Mouse (Mus musculus) bone marrow, adult 2 months (tissue): ENCODE data around the gene Stxbp3. TPM values are rescaled to one million over a fixed set of nuclear protein-coding genes. Genes with fewer than 3 reads are reported as not detected.
A peak's percentile ranks its signal among the peaks of the same experiment; 100 is the strongest.

Source experiments
- H3K27ac ChIP-seq: fragments of 200-500 bp; 2 replicates; pipeline ENCODE4 v1.5.1; 2012; ENCODE audit warnings: low read depth, mild to moderate bottlenecking, control low read depth, inconsistent platforms, low read length; ENCODE audit not compliant: control insufficient read depth, poor library complexity, insufficient read depth
- H3K4me1 ChIP-seq: fragments of 200-500 bp; 2 replicates; pipeline ENCODE4 v1.6.1; 2011; ENCODE audit warnings: low read length; ENCODE audit not compliant: control insufficient read depth, insufficient read depth
- H3K4me3 ChIP-seq: fragments of 200-500 bp; replicated peaks from 2 replicates; pipeline ENCODE3; 2011; ENCODE audit warnings: mild to moderate bottlenecking, low read depth, low read length, control low read depth; ENCODE audit not compliant: control insufficient read depth
- CTCF ChIP-seq: fragments of 200-500 bp; IDR thresholded peaks from 2 replicates; pipeline ENCODE4 v1.5.1; 2011; ENCODE audit warnings: low read length, control low read depth; ENCODE audit not compliant: control insufficient read depth, insufficient read depth
- POLR2A ChIP-seq: fragments of 200-500 bp; IDR thresholded peaks from 2 replicates; pipeline ENCODE4 v1.6.1; 2011; ENCODE audit warnings: low read depth, mild to moderate bottlenecking, control low read depth, low read length, borderline replicate concordance; ENCODE audit not compliant: control insufficient read depth
- WGBS: fragments of 180-500 bp; shearing (Covaris S2); methylation state at CpG from one replicate; pipeline ENCODE4 v1.1.7; 2018; 5-methylcytosine and 5-hydroxymethylcytosine counted together
- polyA plus RNA-seq: library from polyadenylated mRNA; stranded (reverse); fragments of >200 nt; gene quantifications from 2 replicates; pipeline ENCODE4 v1.2.4, GENCODE M21; 2011; ENCODE audit warnings: low replicate concordance; ENCODE audit not compliant: missing spikeins, insufficient read depth, insufficient read length

The Stxbp3 gene
- polyA plus RNA-seq, 1 experiment = 11.0 TPM

DNA sequence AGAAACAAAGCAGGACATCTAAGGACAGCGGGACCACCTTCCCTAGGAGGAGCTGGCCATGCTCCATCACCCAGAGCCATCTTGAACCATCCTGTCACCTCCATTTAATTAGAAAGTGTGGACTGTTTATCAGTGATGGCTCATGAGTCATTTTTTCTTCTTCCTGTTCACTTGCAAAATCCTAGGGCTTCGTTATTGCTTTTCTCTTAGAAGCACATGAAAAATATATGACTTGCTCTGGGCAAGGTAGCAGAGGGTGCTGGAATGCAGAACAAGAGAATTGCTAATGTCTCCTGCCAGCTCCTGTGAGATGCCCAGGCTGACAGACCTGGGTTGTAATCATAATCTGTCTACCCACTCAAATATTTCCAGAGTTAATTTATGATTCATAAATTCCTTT is 20.5 kb upstream of the Stxbp3 start:
- no peak overlapping the region for H3K27ac ChIP-seq
- 41% methylated on average over 2 of the region's 2 CpGs for WGBS
- no peaks in the 10 kb centered on the region; the same call in 1 of the 2 replicates for H3K4me1 ChIP-seq
- no peak for TF ChIP-seq POLR2A
- no peak for TF ChIP-seq CTCF
- no peak overlapping the region for H3K4me3 ChIP-seq

DNA sequence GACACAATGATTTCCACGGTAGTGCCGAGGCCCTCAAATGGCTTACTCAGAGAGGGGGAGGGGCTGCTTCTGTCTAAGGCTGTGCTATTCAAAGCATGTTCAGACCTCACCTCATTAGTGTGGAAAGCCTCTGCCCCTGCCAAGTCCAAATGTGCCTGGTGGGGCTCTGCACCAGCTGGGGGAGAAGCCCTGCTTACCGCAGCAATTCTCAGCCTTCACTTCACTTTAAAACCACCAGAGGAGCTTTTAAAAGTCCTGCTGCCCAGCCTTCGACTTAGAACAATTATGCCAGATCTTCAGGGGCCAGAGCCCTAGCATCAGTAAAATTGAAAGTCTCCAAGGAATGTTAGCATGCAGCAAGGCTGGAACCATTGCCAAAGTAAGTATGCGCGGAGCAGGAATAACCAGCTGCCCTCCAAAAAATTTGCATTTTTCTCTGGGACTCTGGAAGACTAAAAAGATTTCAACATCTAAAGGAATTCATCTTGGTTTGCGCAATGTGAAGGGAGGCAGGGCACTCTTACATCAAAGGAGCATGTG is 18.0 kb upstream of the Stxbp3 start:
- 69% methylated on average over 7 of the region's 7 CpGs for WGBS
- Histone ChIP-seq H3K4me3 (no peak overlapping the region), H3K4me1 (no peaks in the 10 kb centered on the region), H3K27ac (no peak overlapping the region)
- TF ChIP-seq POLR2A (no peak), CTCF (no peak)

DNA sequence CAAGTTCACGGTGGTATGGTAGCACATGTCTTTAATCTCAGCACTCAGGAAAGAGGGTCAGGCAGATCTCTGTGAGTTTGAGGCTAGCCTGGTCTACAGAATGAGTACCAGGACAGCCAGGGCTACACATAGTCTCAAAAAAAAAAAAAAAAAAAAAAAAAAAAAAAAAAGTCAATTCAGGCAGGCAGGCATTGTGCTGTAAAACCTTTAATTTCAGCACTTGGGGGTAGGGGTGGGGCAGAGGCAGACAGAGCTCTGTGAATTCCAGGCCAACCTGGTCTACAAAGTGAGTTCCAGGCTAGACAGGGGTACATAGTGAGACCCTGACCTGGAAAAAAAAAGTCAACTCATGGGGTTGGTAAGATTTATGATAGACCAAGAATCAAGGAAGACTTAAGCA is 17.4 kb upstream of the Stxbp3 start:
- H3K4me1 ChIP-seq = no peaks in the 10 kb centered on the region
- 81% methylated on average over 1 of the region's 1 CpGs for WGBS
- H3K27ac ChIP-seq = no peak overlapping the region
- TF ChIP-seq CTCF (no peak), POLR2A (no peak)
- no peak overlapping the region for H3K4me3 ChIP-seq

DNA sequence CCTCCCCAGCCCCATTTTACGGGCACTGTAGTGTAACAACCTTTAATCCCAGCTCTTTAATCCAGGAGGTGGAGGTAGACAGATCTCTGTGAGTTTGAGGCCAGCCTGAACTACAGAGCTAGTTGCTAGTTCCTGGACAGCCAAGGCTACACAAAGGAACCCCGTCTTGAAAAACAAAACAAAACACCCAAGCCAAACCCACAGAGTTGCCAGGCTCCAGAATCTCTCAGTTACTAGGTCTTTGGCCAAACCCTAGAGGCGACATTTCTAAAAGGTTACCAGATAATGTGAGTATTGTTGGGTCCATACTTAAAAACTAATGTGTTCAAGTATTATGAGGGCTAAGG is 16.8 kb upstream of the Stxbp3 start:
- WGBS = 41% methylated on average over 3 of the region's 3 CpGs
- TF ChIP-seq POLR2A (no peak), CTCF (no peak)
- no peak overlapping the region for H3K4me3 ChIP-seq
- no peak overlapping the region for H3K27ac ChIP-seq
- no peaks in the 10 kb centered on the region for H3K4me1 ChIP-seq

DNA sequence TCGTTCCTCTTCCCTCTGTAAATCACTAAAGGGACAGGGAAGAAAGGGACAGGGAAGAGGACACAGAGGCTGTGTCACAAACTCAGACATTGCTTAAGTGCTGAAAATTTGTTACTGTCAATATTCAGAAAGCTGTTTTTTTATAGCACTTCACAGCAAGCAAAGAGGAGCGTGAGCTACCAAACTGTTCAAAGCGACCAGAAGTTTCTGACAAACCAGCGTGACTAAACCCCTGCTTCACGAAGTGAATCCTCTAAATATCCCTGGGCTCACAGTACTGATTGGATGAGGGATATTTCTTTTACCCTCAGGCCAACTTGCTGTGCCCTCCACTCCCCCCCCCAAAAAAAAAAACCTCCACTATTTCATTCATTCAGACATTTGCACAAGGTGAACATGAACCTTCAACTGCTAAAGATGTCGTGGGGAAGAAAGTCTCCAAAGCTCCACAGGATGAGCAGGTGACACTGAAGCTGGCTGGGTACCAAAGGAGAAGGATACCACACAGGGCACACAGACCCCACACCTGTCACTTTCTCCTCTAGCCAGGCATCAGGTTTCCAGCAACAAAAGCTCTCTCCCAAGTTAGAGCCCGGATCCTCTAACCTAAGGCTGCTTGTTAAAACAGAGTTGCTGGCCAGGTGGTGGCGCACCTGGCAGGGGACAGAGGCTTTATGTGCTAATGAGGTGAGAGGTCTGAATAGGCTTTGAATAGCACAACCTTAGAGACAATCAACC is 16.2 kb upstream of the Stxbp3 start:
- 69% methylated on average over 8 of the region's 8 CpGs for WGBS
- no peak for TF ChIP-seq POLR2A
- peak; percentile 48; the same call in 1 of the 2 replicates for TF ChIP-seq CTCF
- H3K27ac ChIP-seq = no peak overlapping the region
- H3K4me3 ChIP-seq = no peak overlapping the region
- H3K4me1 ChIP-seq = no peaks in the 10 kb centered on the region

DNA sequence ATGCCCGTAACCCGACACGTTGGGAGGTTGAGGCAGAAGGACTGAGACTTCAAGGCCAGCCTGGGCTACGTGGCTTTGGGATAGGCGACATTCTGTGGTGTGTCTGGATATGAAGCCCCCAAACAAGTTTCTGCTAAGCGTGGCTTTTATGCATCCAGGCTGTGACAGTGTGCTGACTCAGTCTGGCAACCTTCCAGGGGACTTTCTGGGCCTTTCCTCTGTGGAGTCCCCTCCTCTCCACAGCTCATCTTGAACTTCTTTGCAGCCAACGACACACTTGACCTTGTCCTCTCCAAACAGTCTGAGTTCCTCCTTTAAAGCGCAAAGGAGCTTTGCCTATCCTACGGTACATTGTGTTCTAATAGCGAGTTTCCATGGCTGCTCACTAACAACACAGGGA is 15.5 kb upstream of the Stxbp3 start:
- no peak overlapping the region for H3K4me3 ChIP-seq
- H3K27ac ChIP-seq = no peak overlapping the region
- 49% methylated on average over 10 of the region's 10 CpGs for WGBS
- TF ChIP-seq CTCF (no peak), POLR2A (no peak)
- no peaks in the 10 kb centered on the region for H3K4me1 ChIP-seq

DNA sequence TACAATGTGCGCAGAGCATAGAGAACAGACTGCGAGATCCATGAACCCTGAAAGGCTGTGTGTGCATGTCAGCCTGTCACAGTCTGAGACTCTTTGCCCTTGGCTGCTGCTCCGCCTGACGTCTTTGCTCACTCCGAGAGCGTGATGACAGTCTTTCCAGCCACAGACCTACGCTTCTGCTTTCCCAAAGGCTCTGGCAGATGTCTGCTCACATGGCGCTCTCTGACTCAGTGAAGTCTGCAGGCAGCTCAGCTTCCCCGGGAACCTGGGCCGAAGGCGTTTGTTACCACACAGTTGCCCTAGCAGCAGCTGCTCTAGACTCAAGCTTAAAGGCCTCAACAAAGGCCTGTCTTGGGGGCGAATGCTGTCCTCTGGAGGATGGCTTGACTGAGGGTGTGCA is 15.0 kb upstream of the Stxbp3 start:
- no peaks in the 10 kb centered on the region for H3K4me1 ChIP-seq
- no peak overlapping the region for H3K4me3 ChIP-seq
- TF ChIP-seq CTCF (no peak), POLR2A (no peak)
- whole genome bisulfite sequencing = 48% methylated on average over 12 of the region's 12 CpGs
- no peak overlapping the region for H3K27ac ChIP-seq

DNA sequence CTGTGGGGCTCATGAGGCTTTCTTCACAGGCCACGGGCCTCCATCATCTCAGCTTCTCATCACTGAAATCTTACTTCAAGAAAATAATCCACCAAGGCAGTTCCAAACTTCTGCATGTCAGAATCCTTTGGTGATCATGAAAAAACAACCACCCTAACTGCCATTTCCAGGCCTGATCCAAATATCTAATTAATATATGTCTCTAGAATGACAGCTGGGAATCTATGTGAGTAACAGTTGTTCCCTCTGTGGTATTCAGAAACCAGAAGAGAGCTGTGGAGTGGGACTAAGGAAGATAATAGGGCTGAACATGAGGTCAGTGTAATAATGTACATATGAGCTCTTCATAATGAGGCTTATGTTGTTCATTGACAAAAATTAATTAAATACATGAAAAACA is 12.9 kb upstream of the Stxbp3 start:
- 31% methylated on average over 1 of the region's 1 CpGs for WGBS
- H3K4me1 ChIP-seq = no peaks in the 10 kb centered on the region

DNA sequence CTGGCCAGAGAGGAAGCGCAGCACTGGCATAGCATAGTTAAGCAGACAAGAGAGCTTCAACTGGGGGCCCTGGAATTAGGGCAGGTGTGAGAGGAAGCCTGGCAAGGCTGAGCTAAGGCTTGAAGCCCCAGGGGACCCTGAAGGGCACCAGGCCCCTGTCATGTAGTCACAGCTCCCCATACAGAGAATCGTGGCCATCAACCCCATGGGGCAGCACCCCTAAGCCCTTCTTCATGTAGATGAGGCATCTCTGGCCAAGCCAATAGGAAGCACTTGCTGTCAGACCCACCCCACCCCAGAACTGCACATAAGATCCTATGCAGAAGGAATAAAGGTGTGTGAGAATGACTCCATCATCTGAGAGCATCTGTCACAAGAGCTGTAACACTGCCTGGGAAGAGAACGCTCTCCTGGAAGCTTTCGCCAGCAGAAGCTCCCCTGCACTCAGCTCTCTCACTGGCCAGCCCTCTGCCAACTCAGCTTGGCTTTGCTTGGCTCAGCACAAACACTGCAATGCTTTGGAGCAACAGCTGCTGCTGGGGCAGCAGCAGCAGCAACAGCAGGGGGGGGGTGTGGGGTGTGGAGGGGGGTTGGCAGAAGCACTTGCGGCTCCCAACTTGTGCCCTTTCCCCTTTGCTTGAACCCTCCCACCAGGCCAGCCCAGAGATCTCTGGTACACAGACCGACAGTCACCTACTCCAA is 11.8 kb upstream of the Stxbp3 start:
- no peak overlapping the region for H3K27ac ChIP-seq
- 80% methylated on average over 6 of the region's 6 CpGs for WGBS
- no peak overlapping the region for H3K4me3 ChIP-seq
- no peak for TF ChIP-seq CTCF
- TF ChIP-seq POLR2A = no peak
- no peaks in the 10 kb centered on the region for H3K4me1 ChIP-seq

More for the DNA sequence above, 12.9 kb upstream of the Stxbp3 start:
- no peak overlapping the region for H3K4me3 ChIP-seq
- H3K27ac ChIP-seq = no peak overlapping the region
- TF ChIP-seq CTCF = no peak
- TF ChIP-seq POLR2A = no peak
